Mouse (Mus musculus) G1E (cell line): ENCODE measurements around the gene Prss29.

ENCODE experiments used
- CTCF ChIP-seq: IDR thresholded peaks from 2 replicates; pipeline ENCODE4 v1.5.1; 2012; ENCODE audit warnings: low read depth, low read length, inconsistent platforms, mixed read lengths
- GATA1 ChIP-seq: IDR thresholded peaks from 2 replicates; pipeline ENCODE4 v1.6.1; 2012; ENCODE audit warnings: borderline replicate concordance, low read length, inconsistent platforms, mixed read lengths

GRCm38 (mm10) chr17:25308346-25308745 lies 10.1 kb upstream of the Prss29 start, which contains the start of gene Prss28:
- TF ChIP-seq CTCF, result no peak
- no peak for TF ChIP-seq GATA1
